Mouse (Mus musculus) ES-CJ7 (cell line): ENCODE data around the gene Agfg2.
"Not testable (repeated sequence)": the region's sequence is repeated elsewhere in the genome, so short reads cannot be mapped to it uniquely, and the experiment has no call there.

ENCODE experiments used
- DNase-seq: peaks from one replicate; pipeline ENCODE4 v3.0.0; 2011; ENCODE audit warnings: low read depth, low spot score

Gene Agfg2

DNA sequence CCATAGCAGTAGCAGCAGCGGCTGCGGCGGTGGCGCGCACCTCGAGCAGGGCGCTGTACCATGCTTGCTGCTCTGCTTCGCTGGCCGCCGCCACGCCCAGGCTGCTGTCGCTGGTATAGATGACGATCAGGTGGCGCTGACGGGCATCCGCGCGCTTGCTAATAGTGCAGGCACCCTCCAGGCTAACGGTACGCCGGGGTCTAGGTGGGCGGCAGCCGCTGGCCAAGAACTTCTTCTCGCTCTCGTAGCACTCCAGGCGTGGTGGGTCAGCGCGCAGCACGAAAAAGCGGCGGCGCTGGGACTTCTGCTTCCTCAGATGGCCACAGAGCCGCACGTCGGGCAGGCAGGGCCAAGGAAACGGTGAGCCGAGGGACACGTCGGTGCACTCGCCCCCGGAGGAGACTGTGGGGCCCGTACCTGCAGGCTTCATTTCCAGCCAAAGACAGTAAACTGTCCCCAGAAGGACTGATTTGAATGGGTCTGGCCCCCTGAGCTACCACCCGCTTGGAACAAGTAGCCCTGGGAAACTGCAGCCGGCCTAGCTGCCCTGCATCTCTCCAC, 39.4 kb downstream of the Agfg2 start:
- DNase-seq, result no peak

- no peak for DNase-seq
These were observed 40.0 kb downstream of the Agfg2 start for GRCm38 (mm10) chr5:137644484-137644883.

GRCm38 (mm10) chr5:137642886-137643285, 41.6 kb downstream of the Agfg2 start:
- peak; percentile 56 for DNase-seq

DNA sequence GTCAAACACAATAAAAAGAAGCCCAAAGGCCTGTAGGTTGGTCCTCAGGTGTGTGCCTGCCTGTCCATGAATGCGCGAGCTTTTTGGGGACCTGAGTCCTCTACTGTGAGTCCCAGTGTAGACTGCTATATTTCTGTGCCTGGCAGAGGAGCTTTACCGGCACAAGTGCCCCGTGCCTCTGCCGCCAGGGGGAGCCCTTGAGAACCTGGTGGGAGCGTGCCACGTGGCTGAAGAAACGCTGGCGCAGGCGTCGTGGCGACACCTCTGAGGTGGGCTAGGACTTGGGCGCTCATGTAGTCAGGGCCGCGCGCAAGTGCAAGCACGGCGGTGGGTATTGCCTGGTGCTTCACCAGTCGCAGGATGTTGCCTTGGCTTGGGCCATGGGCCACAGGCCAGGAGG, 43.5 kb downstream of the Agfg2 start, which contains the start of gene Sap25:
Gene Sap25 (plus strand): TSS at position 281 of the 400 bp plus-strand sequence.
- peak; percentile 93 for DNase-seq

GRCm38 (mm10) chr5:137639472-137639871, 45.1 kb downstream of the Agfg2 start:
- peak; percentile 72 for DNase-seq

GRCm38 (mm10) chr5:137633397-137634084, 51.0 kb downstream of the Agfg2 start:
- no peak for DNase-seq

DNA sequence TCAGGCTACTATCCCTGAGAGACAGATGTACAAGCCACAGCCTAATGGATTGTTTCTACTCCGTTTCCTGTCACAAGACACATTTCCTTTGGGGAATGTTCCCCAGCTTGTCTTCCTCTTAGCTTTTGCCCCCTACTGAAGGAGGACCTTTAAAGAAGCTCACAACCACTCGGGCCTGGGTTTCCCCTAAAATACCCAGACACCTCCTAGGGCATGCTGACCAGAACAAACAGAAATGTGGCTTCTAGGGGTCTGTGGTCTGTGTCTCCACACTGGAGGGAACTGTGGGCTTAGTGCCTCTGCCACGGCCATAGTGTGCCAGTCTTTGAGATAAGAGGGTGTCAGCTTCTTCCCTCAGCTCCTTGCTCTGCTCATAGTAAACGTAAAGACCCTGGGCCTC, 52.9 kb downstream of the Agfg2 start:
- no peak for DNase-seq

DNA sequence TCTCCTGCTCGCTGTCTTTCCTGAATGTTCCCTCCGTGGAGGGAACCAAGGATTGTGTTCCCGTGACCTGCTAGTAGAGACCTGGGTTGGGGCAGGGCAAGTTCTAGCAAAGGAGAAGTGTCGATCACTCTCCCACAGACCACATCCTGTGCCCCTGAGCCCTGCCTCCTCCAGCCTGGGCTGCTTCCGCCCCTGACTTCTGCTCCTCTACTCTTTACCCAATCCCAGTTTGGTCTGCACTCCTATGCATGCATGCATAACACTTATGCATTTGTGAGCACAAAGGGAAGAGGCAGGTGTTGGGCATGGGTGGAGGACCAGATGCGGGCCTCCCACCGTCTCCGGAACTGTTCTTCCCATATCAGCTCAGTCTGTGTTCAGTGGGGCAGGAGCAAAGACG, 53.4 kb downstream of the Agfg2 start:
- DNase-seq, result peak; percentile 96

DNA sequence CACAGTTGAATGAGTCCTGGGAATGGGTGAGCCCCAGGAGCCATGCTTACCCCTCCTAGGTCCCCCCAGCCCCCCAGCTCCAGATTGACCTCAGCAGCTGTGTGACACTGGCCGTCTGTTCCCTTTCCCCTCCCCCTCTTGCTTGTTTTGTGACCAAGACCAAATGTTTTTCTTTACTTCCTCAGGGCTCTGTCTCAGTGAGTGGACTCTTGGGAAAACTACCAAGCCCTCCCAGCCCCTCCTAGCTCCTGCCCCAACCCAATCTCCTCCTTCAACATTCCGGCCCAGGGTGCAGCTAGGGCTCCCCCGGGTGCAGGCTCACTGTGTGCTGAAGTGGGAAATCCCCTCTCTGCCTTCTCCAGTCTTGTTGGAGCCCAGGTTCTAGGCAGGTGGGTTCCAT, 53.9 kb downstream of the Agfg2 start:
- peak; percentile 53 for DNase-seq

- DNase-seq, result peak; percentile 91
These were observed 54.5 kb downstream of the Agfg2 start for GRCm38 (mm10) chr5:137629906-137630545.

DNA sequence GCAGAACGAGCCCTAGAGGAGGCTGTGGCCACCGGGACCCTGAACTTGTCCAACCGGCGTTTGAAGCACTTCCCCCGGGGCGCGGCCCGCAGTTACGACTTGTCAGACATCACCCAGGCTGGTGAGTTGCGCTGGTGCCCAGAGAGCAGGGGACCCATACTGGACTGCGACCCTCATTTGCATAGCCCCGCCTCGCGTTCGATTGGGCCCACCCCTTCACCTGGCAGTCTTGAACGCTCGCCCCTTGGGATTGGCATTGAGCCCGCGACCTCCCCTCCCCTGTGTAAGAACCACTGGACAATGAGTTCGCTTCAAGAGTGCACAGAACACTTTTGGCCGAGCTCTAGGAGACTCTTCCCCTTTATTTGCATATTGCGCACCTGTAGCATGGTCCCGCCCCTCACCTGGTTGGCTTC, 55.2 kb downstream of the Agfg2 start:
- DNase-seq, result peak; percentile 79

- peak; percentile 100 for DNase-seq
These were observed 55.8 kb downstream of the Agfg2 start, which contains the start of the genes Fbxo24, Lrch4 and Gm20605 for GRCm38 (mm10) chr5:137628498-137629305. Gene Fbxo24 (minus strand): TSS chr5:137629002. Gene Lrch4 (plus strand): TSS chr5:137629121. Gene Gm20605 (plus strand): TSS chr5:137629175.

DNA sequence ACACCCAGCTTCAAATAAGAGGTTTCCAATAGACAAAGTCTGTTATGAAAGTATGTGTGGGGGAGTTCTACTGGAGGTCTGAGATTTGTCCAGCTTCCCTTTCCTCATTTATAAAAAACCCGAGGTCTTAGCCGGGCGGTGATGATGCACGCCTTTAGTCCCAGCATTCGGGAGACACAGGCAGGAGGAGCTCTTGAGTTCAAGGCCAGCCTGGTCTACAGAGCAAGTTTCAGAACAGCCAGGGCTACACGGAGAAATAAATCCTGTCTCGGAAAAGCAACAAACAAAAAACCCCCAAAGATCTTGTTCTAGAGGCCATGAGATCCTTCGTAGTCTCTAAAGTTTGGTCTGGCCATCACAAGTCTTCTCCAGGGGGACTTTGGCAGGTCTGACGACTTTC, 56.5 kb downstream of the Agfg2 start:
- DNase-seq, result peak; percentile 49

DNA sequence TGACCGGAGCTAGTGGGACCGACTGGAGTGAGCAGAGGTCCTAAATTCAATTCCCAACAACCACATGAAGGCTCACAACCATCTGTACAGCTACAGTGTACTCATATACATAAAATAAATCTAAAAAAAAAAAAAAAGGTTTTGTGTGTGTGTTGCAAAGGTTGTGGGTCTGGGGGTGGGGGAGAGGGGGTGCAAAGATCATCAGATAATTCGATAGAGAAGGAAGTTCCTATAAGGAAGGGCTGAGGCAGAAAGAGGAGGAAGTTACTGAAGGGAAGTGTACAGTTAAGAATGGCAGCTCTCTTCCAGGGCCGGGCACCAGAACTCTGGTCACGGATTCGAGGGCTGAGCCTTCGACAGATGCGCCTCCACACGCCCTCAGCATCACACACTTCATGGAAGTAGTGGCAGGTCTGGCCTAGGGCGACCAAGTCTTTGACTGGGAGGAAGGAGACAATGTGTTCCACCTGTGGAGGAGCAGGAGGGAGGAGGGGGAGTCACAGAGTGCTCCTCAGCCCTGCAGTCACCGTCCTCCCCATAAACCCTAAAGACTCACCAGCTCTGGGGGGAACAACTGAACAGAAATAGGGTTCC, 60.5 kb downstream of the Agfg2 start:
- no peak for DNase-seq

DNA sequence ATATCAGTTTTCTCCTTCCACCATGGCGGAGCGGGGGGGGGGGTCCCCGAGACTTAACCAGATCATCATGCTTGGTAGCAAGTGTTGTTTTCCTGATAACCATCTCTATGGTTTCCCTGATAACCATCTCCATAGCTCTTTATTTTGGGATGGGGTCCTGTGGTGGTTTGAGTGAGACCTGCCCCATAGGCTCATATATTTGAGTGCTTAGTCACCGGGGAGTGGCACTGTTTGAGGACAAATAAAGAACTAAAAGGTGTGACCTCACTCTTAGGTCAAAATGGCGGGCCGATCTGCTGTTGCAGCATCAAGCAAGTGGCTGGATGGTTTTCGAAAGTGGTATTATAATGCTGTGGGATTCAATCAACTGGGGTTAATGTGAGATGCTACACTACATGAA, 69.2 kb downstream of the Agfg2 start:
- no peak for DNase-seq

DNA sequence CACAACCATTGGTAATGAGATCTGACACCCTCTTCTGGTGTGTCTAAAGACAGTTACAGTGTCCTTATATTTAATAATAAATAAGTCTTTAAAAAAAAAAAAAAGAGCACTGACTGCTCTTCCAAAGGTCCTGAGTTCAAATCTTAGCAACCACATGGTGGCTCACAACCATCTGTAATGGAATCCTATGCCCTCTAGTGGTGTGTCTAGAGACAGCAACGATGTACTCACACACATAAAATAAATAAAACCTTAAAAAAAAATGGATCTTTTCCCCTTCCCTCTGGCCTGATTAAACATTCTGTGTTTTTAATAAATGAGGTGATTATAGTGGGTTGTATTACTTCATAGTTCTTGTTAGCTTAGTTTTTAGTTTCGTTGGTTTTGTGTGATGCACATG, 69.6 kb downstream of the Agfg2 start:
- DNase-seq, result not testable (repeated sequence)

DNA sequence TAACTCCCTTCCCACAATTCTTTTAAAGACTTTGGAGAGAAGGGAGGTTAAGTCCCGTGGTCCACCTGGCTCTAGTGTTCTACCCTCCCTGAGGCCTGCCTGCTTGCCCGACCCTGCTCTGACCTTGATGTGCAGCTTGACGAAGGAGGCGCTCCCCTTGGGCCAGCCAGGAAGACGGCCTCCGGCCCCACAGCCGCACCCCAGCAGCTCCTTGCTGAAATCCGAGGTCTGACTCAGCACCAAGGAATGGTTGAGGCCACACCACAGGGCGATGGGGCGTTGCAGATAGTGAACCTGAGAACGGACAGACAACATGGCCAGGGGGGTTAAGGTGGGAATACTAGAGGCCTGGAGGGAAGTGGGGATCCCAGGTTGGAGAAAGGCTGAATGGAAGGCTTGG, 71.0 kb downstream of the Agfg2 start, which contains the start of gene Pcolce:
Gene Pcolce (minus strand): TSS at position 235 of the 400 bp plus-strand sequence.
- peak; percentile 69 for DNase-seq

GRCm38 (mm10) chr5:137613076-137613475, 71.5 kb downstream of the Agfg2 start:
- DNase-seq, result no peak

GRCm38 (mm10) chr5:137611245-137611602, 73.3 kb downstream of the Agfg2 start:
- DNase-seq, result no peak

DNA sequence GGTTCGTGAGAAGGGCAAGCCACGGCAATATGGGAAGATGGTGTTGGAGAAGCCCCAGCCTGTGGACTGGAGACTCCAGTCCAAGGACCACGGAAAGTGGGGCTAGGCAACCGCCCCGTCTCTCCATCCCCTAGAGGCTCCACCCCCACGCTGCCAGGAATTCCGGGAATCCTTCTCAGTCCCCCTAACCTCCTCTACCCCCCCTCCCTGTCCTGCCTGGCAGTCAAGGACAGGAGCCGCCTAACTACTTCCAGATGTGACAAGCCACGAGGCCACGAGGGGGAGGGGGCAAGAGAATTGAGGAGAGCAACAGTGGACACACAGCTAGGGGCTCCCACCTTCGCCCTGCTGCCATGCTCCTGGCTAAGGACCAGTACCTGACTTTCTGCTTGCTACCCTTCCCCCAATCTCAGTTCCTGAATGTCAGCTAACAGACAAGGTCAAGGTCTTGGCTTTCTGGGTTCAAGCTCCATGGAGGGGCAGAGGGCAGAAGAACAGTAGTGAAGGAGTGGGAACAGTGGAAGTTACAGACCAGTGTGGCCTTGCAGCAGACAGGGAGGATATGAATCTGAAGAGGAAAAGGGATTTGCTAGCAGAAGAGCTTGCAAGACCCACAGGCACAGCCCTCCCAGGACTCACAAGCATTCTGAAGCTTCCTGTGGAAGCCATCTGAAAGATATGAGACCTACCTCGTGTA, 73.8 kb downstream of the Agfg2 start:
- DNase-seq, result peak; percentile 89

GRCm38 (mm10) chr5:137610056-137610455, 74.5 kb downstream of the Agfg2 start:
- DNase-seq, result no peak
